Mouse (Mus musculus) gastrocnemius, postnatal 10 days (tissue): ENCODE results near the gene Mecom. TPM values are rescaled to one million over a fixed set of nuclear protein-coding genes. Genes with fewer than 3 reads are reported as not detected.

Source experiments
- DNase-seq: peaks from one replicate; pipeline ENCODE4 v3.0.0; 2021; ENCODE audit warnings: mixed read lengths
- total RNA-seq, 2 experiments: library from RNA; stranded (reverse); gene quantifications; 2 replicates each; pipeline ENCODE4 v1.2.3; 2021

Mecom gene
- total RNA-seq, 2 experiments from 2014 or later, result 10.1 to 14.5 TPM

DNA sequence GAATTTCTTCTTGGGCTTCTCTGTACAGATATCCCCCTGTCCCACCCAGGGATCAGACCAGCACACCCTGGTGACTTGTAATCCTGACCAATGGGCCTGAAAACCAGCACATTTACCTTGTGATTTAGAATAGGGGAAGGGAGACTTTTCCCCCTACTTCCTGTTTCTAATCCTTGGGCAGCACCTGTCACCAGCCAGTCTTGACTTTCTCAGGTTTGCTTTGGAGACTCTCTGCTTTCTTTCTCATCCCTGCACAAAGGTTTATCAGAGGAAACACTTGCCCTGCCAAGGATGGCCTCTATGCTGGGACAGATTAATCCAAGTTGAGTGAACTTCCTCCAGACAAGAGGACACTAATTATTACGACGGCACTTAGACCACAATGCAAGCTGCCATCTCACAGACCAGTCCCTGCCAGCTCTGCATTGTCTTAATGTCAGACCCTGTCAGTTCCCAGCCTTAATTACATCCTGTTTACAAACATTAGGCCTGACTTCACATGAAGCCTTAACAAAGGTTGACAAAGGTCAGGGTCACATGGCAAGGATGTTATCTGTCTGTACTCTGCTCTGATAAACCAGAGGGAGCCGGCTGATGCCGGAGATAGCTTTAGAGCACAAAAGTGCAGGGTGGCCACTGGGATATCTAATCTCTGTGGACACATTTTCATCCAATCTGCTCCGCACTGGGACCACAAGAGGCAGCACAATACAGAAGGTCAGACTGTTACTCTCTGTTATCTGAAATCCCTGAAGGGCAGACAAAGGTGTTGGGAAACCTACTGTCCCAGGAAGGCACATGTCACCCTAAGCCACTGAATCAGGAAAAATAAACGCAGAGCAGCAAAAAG lies 193.7 kb downstream of the Mecom start:
- no peak for DNase-seq

DNA sequence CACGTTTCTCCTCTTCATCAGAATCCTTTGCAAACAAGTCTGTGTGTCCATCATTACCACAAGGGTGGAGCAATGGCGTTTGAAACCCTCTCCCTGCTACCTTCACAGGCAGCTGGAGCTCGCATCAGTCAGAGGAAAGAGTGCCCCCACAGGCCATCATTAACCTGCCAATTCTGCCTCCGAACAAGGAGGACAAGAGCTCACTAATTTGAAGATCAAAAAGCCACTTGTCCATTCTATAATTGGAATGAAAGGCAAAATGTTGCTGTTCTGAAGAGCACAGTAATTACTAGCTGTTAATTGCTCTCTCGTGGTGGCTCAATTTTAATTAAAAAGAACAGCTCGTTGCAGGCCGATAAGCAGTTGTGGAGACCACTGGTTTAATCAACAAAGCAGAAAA lies 198.5 kb downstream of the Mecom start:
- DNase-seq, result no peak

DNA sequence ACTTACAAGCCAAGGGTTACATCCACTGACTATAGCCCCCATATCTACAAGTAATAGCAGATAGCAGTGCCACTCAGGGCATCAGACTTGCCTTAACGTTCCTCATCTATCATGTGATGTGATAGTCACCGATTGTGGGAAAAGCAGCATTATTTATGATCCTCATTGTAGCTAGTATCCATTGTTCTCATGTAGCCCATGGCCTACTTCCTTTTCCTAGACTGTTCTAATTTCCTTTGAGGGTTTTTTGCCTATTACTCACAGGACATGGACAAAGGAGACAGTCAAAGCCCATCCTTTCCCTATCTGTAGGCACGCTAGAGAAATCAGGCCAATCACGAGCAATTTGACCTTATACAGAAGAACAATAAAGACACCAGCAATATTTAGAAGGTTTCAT lies 203.7 kb downstream of the Mecom start:
- DNase-seq, result no peak

DNA sequence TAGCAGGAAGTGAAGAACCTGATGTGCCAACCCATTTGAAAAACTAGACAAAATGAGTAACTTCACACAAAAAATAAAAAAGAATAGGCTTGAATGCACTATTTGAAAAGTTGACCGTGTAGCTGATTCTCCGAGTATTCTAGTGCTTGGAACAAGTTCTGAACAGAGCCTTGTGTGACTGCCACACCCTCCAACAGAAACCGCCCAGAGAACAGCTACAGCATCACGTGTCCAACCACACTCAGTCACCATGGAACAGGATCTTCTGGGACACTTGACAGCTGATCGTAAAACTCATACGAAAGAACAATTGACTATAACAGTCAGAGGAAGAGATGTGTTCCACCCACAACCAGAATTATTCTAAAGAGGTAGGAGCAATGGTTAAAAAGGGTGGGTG lies 215.5 kb downstream of the Mecom start:
- no peak for DNase-seq

DNA sequence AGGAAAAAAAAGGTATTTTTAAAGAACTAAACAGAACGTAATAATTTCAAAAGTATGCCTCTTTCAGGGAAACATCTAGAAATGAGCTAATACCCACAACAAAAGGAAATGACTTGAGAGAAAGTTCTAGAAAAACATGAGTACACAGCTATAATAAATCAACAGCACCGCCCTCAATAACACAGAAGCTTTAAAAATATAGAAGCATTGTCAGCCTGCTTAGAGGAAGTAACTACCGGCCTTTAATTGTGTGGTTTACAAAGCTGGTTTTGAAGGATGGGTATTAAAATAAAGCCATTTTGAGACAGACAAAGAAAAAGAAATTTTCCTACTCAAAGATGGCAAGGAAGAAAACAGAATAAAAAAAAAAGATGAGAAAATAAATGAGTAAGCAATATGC lies 217.3 kb downstream of the Mecom start:
- DNase-seq, result no peak

DNA sequence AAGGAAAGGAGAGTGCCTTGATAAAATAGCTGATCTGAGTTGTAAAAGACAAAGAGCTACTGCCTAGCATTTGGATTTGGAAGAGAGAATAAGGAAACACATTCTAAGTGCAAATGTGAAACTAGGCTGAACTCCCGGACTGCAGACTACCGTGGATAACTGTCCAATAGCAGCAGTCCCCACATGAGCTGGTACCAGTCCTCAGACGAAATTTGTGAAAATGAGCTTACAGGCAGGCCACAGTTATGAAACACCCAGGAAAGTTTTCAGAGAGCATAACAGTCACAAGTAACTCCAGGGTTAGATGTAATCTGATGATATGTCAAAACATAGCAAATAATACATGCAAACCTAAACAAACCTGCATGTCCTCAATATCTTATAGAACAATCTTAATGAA lies 217.8 kb downstream of the Mecom start:
- DNase-seq, result no peak

DNA sequence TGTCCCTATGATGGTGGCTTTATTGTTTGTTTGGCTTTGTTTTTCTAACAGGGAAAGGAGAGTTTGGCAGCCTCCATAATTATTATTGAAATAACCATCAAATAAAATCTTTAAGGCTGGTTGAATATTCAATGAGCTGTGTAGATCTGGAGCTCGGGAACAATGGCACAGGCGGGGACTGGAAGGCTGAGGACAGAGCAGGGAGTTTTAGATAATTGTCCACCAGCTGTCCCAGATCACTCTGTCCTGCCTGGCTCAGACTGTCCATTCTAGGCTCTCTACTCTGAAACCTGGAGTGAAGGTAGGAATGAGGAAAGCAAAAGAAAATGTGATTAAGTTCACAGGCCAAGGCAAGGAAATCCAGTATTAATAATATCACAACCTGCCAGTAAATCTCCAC lies 232.9 kb downstream of the Mecom start:
- no peak for DNase-seq

DNA sequence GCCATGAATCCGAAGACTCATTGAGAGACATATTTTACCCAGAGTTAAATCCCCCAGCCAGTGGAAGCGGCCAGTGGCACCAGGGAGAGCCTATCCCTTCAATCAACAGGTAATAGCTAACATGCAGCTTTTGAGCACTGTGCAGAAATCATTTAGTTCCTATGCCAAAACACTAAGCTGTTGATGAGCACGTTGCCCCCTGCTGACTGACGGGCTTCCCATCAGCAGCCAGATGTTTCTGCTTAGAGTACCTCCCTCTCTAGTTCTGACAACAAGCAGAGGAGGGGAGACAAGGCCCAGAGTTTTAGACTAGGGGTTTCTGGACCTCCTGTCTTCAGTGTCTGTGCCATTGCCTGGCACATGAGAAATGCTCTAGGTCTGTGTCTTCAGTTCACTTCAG lies 239.7 kb downstream of the Mecom start:
- DNase-seq, result no peak

DNA sequence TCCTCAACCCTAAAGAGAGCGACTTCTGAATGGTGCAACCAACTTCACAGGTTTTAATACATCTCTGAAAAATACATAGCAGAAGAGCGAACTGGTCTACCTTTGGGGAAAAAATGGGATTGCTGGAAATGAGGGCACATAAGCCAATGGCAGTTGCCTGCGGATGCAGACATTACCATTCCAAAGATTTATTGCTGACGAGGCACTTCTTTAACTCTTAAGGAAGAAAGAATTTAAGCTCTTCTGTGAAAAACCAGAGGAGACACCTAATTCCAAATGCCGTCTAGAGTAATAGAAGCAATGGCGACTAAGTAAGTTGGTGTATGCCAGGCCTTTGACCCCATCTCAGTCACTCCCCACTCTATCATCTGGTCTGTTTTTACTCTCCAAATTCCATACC lies 240.2 kb downstream of the Mecom start:
- no peak for DNase-seq

DNA sequence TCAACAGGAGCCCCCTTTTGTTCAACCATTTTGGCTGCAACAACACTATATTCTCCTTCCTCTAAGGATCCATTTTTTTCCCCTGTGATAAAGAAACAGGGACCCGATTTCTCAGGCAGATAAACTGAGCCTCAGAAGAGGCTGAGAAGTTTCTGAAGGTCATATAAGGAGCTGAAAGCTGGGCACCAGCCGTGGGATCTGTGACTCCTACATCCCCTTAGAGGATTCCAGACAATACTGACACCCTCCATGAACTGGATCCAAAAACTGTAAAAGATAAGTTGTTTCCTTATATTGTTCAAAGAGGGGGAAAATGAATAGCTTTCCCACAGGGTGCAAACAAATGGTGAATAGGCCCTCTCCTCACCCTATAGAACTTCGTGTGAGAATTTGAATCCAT lies 241.7 kb downstream of the Mecom start:
- DNase-seq, result no peak

DNA sequence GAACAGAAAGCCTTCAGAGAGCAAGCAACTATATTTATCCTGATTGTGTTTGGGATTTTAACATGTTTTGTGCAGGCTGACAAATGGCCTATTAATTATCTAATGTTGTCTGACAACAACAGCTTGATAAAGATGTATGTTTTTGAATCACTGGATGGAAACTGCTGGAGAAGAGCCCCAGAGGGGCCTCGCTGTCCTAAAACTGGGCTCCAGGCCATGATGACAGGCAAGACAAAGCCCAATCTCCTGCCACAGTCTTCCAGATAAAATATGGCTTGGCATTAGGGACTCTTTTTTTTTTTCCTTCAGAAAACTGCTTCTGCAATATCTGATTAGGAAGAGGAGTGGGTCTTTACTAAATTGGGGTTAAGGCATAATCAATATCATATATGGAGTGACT lies 248.3 kb downstream of the Mecom start:
- DNase-seq, result no peak

DNA sequence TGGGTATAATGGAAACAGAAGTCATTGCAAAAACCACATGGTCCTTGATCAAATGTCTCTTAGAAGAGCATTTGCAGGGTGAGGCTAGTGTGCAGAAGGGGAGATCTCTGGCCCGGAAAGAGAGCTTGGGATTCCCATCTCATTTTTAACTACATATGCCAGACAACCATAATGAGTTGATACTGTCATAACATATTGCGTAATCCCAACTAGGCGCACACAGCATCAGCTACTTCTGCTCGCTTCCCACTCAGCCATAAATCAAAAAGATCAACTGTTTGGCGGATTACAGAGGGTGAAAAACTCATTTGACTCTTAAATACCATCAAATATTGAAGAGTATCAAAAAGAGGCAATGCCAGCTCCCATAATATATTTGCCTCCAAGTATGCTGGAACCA lies 253.4 kb downstream of the Mecom start:
- no peak for DNase-seq

DNA sequence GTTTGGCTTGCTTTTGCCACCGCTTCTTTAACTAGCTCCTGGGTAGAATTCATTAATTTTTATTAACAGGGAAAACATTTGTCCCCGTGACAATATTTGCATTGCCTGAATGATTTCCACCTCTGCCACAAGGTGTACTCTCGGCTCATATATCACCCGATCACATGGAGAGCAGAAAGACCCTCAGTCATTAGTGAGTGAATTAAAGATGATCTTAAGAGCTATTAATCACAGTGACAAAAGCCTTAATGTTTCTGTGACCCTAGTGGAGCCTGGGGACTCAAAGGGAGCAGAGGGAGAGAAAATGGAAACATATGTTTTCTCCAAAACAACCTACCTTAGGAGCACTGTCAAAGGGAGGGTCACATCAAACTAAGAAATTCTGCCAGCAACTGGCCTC lies 261.3 kb downstream of the Mecom start:
- no peak for DNase-seq

DNA sequence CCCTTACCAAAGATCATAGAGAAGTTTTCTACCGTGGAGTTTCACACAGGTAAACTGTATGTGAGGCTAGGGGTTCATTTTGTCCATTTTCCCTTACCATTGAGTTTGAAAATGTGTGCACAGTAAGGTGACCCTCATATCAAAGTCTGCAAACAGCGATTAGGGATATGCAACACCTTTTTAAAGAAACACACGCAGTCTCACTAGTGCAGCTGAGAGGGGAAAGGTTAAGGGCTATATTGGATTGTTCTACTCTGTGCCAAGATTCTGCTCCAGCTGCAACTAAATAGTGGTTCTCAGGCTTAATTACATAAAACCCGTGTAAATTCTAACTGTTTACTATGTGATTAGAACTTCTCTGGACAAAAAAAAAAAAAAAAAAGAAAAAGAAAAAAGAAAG lies 263.7 kb downstream of the Mecom start:
- no peak for DNase-seq

DNA sequence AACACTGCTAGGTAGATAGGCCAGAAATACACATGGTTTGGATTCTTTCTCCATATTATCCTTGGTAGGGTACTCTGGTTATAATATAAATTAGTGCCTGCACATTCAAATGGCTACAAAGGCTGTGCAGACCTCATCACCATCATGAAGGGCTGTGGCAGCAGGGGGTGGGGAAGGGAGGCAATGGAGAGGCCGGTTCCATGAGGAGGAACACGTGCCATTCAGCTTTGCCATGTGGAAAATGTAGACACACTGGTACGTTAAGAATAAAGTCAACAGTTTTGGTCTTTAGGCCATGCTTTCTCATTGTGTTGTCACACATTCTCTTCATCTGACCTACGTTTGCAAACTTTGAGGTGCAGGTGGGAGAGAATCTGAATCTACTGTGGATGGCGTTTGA lies 264.2 kb downstream of the Mecom start:
- no peak for DNase-seq

DNA sequence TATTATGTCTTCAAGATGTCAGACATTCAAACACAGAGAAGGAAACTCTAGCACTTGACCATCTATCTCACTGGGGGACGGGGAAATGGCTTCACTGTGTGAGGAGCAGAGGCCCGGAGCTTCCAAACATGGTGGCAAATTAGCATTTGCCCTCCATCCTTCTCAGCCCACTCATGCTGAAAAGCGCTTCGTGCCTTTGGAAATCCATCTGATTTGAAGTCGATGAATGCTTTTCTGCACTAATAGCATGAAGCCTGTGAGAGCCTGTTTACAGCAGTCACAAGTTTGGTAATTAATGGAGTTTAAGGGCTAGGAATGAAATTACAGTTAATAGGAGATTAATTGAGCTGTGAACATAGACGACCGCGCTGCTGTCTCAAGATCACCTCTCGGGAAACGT lies 270.2 kb downstream of the Mecom start:
- DNase-seq, result no peak

DNA sequence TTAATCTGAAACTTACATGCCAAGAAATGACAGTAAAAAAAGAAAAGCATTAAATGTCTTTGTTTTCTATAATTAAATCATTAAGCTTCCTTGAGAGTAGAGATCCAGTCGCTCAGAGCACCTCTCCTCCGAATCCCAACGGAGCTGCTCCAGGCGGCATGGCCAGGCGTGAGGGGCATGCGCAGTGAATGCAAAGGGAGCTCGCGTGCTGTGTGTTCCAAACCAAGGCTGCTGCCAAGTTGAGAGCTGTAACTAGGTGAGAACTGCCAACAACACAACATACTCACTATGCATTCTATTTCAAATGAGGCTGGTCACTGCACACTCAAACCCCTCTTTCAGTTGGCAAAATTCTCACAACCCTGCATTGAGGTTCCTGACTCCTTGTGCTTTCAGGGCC lies 271.7 kb downstream of the Mecom start:
- DNase-seq, result no peak

DNA sequence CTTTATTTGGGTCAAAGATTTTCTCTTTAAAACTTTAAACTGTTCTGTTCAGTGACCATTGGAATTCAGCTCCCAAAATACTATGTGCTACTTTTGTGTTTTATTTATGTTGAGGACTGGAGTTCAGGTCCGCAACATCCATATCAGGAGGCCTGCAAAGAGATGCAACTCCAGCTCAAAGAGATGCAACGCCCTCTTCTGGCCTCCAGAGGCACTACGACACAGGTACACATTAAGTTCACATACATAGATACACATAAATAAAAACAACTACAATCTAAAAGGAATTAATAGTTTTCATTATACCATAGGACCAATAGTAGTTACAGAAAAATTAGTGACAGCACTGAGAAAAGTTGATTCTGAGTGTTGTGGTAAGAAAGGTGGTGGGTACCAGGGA lies 278.6 kb downstream of the Mecom start:
- DNase-seq, result no peak

DNA sequence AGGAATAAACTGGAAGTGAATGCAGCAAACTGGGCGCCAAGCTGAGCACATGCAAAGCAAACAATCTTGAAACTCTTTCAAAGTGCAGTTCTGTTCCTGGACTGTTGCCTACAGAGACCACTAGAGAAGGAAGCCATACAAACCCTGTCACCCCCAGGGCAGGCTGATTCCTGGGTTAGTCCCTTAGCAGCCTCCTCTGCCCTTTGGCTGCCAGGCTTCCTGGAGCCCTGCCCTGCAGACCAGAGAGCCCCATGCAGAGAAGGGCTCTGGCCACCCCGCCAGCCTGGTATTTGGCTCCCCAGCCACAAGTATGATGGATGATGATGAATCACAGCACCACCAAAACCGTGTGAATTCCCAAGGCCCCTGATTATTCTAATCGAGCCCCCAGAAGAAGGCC lies 286.9 kb downstream of the Mecom start:
- DNase-seq, result no peak

DNA sequence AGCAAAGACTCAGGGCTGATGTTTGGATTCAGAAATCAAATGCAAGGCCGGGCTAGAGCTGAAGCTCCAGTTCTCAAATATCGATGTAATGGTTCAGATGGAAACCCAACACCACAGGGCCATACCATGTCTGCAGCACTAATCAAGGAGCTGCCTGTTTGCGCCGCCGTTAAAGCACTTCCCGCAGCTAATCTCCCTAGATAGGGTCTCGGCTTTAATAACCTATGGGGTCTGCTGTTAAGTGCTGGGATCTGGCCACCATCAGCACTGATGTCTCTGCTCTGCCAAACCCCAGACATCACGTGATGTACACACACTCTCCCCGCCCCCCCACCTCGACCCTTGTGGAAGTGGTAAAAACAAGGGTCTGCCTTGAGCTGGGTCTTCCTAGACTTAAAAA lies 289.4 kb downstream of the Mecom start:
- DNase-seq, result no peak

DNA sequence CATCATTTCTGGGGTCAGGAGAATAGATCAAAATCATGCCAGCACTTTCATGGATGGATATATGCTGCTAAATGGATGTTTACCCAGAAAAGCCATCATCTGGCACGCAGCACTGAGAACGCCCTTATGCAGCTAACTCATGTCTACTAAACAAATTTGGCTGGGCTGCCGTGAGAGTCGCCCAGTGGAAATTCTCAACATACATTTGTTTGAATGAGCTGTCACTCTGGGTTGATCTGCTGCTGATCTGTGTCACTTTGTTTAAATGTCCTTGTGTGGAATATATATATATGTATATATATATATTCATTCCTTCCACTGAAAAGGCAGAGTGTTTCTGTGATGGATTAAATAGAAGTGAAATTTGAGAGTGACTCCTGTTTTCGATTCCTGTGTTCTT lies 290.0 kb downstream of the Mecom start:
- no peak for DNase-seq

DNA sequence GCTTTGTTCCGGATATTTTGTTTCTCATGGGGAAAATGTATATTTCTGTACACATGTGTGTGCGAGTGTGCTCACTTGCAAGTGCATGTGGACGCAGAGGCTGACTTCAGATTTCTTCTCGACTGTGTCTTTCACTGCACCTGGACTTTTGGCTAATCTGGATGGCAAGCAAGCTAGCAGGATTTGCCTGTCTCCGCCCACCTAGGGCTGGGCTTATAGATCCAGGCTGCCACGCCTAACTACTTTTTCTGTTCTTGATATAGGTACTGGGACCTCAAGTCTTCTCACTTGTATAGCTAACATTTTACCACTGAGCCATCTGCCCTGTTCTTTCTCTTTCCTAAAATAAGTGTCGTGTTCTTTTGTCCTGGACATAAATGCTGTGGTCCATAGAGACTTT lies 290.9 kb downstream of the Mecom start:
- DNase-seq, result no peak

DNA sequence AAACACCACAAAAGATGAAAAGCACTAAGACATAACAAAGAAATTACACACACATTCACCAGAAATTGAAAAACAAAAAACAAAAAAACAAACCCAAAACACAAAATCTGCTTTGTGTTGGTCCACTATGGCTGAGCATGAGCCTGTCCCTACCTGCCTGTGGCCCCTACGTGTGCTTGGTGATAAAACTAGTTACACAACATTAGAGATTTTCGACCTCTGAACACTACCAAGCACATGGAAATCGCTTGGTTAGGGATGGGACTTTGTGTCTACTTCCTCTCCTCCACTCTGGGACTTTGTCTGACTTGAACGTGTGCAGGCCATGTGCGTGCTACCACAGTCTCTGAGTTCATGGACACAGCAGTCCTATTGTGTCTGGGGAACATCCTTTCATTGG lies 292.0 kb downstream of the Mecom start:
- no peak for DNase-seq

DNA sequence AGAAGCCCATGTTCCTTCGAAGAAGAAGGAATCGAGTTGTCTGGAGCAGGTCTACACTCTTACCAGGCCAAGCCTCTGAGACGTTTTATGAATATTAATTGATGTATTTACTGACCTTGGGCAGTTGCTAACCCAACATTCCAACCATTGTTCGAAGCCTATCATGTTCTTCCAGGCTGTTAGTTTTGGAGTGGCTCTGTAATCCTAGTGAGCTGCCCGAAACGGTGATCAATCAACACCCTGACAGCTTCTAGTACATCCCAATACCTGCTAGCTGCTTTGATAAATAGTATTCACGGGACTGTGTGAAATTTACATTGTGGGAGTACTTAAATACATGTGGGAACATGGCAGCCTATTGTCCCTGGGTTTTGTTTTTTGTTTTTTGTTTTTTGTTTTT lies 293.4 kb downstream of the Mecom start:
- no peak for DNase-seq

DNA sequence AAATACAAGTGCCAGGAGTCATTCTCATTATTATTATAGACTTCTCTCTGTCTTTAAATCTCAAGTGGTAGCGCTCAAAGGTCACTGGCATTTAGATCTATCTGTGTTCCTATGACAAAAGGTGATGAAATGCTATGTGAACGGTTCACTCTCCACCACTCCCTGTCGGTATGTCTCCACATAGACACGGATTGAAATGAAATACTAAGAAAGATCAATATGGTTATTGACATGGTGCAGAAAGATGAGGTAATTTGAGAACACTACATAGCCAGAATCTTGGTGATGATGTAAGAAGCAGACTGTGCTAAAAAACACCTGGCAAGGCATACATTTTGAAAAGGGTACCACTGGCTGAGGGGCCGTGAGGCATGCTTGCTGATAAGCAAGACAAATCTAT lies 294.1 kb downstream of the Mecom start:
- DNase-seq, result no peak
